Mouse (Mus musculus) kidney, adult 2 months (tissue): ENCODE measurements at regions not wholly inside any gene's neighbourhood (a gene's known extent, or its start where the extent isn't known, plus 50 kb on each side); places are given as distances from the start of the nearest gene placed in this dataset.

Experiments used
- DNase-seq: peaks from one replicate; pipeline ENCODE4 v3.0.0; 2021
- H3K27ac ChIP-seq: fragments of 200-500 bp; 2 replicates; pipeline ENCODE4 v1.5.1; 2012; ENCODE audit warnings: low read depth, low read length, control low read depth, inconsistent platforms; ENCODE audit not compliant: insufficient read depth
- H3K27me3 ChIP-seq: fragments of 200-500 bp; replicated peaks from 2 replicates; pipeline ENCODE4 v1.6.1; 2012; ENCODE audit warnings: mild to moderate bottlenecking, moderate library complexity, low read length, inconsistent platforms; ENCODE audit not compliant: control insufficient read depth, insufficient read depth
- H3K36me3 ChIP-seq: fragments of 200-500 bp; 2 replicates; pipeline ENCODE4 v1.6.1; 2012; ENCODE audit warnings: mild to moderate bottlenecking, moderate library complexity, low read length, inconsistent platforms; ENCODE audit not compliant: control insufficient read depth, insufficient read depth
- H3K4me1 ChIP-seq: fragments of 200-500 bp; 2 replicates; pipeline ENCODE4 v1.6.1; 2011; ENCODE audit warnings: low read length; ENCODE audit not compliant: control insufficient read depth, insufficient read depth
- H3K4me3 ChIP-seq: fragments of 200-500 bp; 2 replicates; pipeline ENCODE4 v1.5.1; 2011; ENCODE audit warnings: mild to moderate bottlenecking, low read depth, low read length, control low read depth; ENCODE audit not compliant: insufficient read depth
- CTCF ChIP-seq: fragments of 200-500 bp; conservative IDR thresholded peaks from 2 replicates; pipeline ENCODE4 v1.5.1; 2011; ENCODE audit warnings: low read depth, mild to moderate bottlenecking, control low read depth, low read length, moderate library complexity, mixed read lengths; ENCODE audit not compliant: insufficient read depth, insufficient read length
- POLR2A ChIP-seq: fragments of 200-500 bp; IDR thresholded peaks from one replicate; pipeline ENCODE4 v1.6.1; 2011; ENCODE audit warnings: low read depth, low read length, control low read depth
- WGBS: fragments of 180-500 bp; shearing (Covaris S2); methylation state at CpG from one replicate; pipeline ENCODE4 v1.1.7; 2018; 5-methylcytosine and 5-hydroxymethylcytosine counted together

- H3K27ac ChIP-seq = no peak overlapping the region
- no peaks in the 10 kb centered on the region; the same call in 1 of the 2 replicates for H3K27me3 ChIP-seq
- peak; percentile 64 for DNase-seq
- no peaks in the 10 kb centered on the region for H3K4me1 ChIP-seq
- TF ChIP-seq CTCF (peak; percentile 79), POLR2A (no peak)
- WGBS = 10% methylated on average over 9 of the region's 9 CpGs
- no peaks in the 10 kb centered on the region for H3K36me3 ChIP-seq
- no peak overlapping the region for H3K4me3 ChIP-seq
These were observed 224.6 kb downstream of the Pax3 start for GRCm38 (mm10) chr1:77972301-77972717.

GRCm38 (mm10) chr1:77964656-77965335 is 232.1 kb downstream of the Pax3 start:
- Histone ChIP-seq H3K4me1 (peaks cover 9% of the 10 kb centered on the region; the same call in 1 of the 2 replicates), H3K4me3 (no peak overlapping the region), H3K27me3 (no peaks in the 10 kb centered on the region), H3K36me3 (no peaks in the 10 kb centered on the region), H3K27ac (no peak overlapping the region)
- 35% methylated on average over 3 of the region's 3 CpGs for WGBS
- no peak for TF ChIP-seq POLR2A
- TF ChIP-seq CTCF = no peak
- DNase-seq = peak; percentile 80

GRCm38 (mm10) chr1:77959309-77959708 is 237.6 kb downstream of the Pax3 start:
- Histone ChIP-seq H3K36me3 (no peaks in the 10 kb centered on the region), H3K4me3 (no peak overlapping the region), H3K27ac (no peak overlapping the region), H3K27me3 (no peaks in the 10 kb centered on the region), H3K4me1 (peaks cover under 1% of the 10 kb centered on the region; the same call in 1 of the 2 replicates)
- 81% methylated on average over 1 of the region's 1 CpGs for WGBS
- DNase-seq = no peak
- TF ChIP-seq POLR2A = no peak
- no peak for TF ChIP-seq CTCF

DNA sequence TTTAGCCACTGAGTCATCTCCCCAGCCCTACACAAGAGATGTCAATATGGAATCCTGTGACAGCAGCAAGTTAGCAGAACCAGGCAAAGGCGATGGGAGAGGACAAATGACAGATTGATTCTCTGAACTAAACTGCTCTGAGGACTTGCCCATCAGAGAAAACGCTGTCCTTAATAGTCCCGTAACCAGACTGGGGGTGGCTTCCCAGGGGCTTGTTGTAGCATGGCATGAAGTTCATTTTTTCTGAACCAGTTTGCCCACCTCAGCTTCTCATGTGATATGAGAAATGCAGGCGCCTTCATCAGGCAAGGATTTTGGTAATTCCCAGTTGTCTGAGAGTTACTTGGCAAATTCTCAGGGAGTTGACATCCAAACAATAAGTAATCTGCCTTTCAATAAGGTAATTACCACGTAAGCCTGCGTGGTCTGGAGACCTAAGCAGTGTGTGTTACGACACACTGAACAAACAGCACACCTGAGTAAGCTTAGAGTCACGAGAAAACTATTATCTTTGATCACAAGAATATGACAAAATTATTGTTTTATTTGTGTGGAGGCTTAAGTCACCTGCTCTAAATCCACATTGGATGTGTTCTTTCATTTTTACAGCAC is 239.7 kb downstream of the Pax3 start:
- H3K27ac ChIP-seq = no peak overlapping the region
- H3K4me3 ChIP-seq = no peak overlapping the region
- 65% methylated on average over 8 of the region's 8 CpGs for WGBS
- TF ChIP-seq CTCF (no peak), POLR2A (no peak)
- DNase-seq = no peak
- H3K36me3 ChIP-seq = no peaks in the 10 kb centered on the region
- no peaks in the 10 kb centered on the region for H3K4me1 ChIP-seq
- H3K27me3 ChIP-seq = no peaks in the 10 kb centered on the region

DNA sequence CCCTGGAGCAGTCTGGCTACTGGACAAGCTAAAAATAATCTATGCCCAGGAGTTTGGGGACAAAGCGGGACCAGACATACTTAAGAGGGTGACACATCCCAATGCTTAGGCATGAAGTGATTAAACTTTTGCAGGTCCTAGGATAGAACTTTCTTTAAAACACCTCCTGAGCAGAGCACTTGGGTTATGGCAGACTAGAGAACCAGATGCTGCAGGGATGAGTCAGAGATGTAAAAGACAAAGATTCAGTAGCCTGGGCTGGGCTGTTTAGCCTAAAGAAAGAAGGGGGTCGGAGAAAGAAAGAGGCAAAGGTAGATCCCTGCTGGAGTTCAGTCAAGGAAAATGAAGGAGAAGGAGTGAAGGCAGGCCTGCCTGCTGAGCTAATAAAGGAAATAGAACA is 249.0 kb downstream of the Pax3 start:
- WGBS = 89% methylated on average over 2 of the region's 2 CpGs
- TF ChIP-seq CTCF = no peak
- no peak for TF ChIP-seq POLR2A

GRCm38 (mm10) chr1:77944327-77944645 is 252.6 kb downstream of the Pax3 start:
- no peaks in the 10 kb centered on the region for H3K27me3 ChIP-seq
- H3K4me3 ChIP-seq = no peak overlapping the region
- DNase-seq = no peak
- TF ChIP-seq POLR2A (no peak), CTCF (no peak)
- H3K4me1 ChIP-seq = no peaks in the 10 kb centered on the region
- WGBS = 64% methylated on average over 2 of the region's 2 CpGs
- no peaks in the 10 kb centered on the region for H3K36me3 ChIP-seq
- H3K27ac ChIP-seq = no peak overlapping the region

More for the DNA sequence above, 249.0 kb downstream of the Pax3 start:
- Histone ChIP-seq H3K27me3 (no peaks in the 10 kb centered on the region), H3K4me1 (no peaks in the 10 kb centered on the region), H3K36me3 (no peaks in the 10 kb centered on the region), H3K4me3 (no peak overlapping the region), H3K27ac (no peak overlapping the region)
- DNase-seq = no peak

DNA sequence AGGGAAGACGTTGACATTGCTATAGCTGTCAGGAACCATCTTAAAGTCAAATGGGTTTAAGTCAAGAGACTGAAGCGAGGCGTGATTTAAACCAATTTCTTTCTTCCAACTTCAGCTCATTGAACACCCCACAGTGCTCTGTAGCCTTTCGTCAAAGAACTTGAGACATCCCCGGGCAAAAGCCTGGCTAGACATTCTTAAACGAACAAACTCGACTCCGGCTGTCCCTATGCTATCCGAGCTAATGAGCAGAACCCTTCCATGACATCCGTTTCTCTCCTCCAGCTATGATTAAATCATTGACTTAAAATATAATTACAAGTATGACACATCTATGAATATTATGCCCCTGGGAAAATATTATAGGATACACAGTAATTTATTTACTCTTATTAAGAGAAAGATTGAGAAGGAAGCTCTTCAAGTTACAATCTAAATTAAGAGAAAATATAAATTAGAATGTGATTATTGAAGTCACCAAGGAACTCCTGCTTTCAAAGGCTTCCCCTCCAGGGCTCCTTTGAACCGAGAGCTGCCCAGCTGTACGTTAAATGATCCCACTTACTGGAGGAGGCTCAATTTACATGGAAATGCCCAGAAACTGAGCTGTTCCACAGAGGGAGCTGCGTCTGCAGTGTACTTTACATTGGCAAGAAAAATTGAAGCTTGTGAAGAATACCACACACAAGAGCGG is 253.2 kb downstream of the Pax3 start:
- no peaks in the 10 kb centered on the region for H3K36me3 ChIP-seq
- no peaks in the 10 kb centered on the region for H3K4me1 ChIP-seq
- WGBS = 56% methylated on average over 14 of the region's 14 CpGs
- no peak overlapping the region for H3K27ac ChIP-seq
- H3K27me3 ChIP-seq = no peaks in the 10 kb centered on the region
- H3K4me3 ChIP-seq = no peak overlapping the region
- DNase-seq = no peak
- TF ChIP-seq CTCF = no peak
- no peak for TF ChIP-seq POLR2A
